Mouse (Mus musculus) heart, adult 2 months (tissue): ENCODE results near the gene Anpep.
"Not testable (repeated sequence)": the region's sequence is repeated elsewhere in the genome, so short reads cannot be mapped to it uniquely, and the experiment has no call there.

Experiments used
- CTCF ChIP-seq: fragments of 200-600 bp; IDR thresholded peaks from 2 replicates; pipeline ENCODE4 v1.8.1; 2022; ENCODE audit warnings: antibody characterized with exemption, mild to moderate bottlenecking, moderate library complexity
- EP300 ChIP-seq: fragments of 200-500 bp; IDR thresholded peaks from 2 replicates; pipeline ENCODE4 v1.6.1; 2011; ENCODE audit warnings: low read depth, low read length, control low read depth; ENCODE audit not compliant: insufficient read depth
- POLR2A ChIP-seq: fragments of 200-500 bp; IDR thresholded peaks from 2 replicates; pipeline ENCODE4 v1.6.1; 2011; ENCODE audit warnings: mild to moderate bottlenecking, low read depth, low read length, control low read depth; ENCODE audit not compliant: insufficient read depth

DNA sequence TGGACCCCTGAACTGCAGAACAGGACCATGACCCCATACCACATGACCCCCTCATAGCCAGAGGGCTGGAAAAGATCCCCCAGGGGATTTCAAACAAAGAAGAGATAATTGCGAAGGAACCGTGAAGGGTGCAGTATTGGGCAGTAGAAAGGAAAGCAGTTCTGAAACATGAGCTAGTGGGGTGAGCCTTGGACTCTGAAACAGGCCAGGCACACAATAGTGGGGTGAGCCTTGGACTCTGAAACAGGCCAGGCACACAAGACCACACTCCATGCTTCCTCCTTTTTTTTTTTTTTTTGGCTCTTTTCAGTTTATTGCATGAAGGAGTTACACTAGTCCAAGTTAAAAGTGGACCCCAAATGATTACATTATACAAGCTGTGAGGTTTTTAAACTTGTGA lies 71.0 kb downstream of the Anpep start:
- not testable (repeated sequence) for TF ChIP-seq CTCF, POLR2A, EP300
